ENCODE assay signal across 16 mouse cellular contexts in genomic region chr3:57305564-57305963, GRCm38 (mm10). TPM values are rescaled to one million over a fixed set of nuclear protein-coding genes. Genes with fewer than 3 reads are reported as not detected.
"Had no signal": no experiment of that assay in that cellular context is flagged by ENCODE, and none has a peak within 500 bp of the region (broad histone marks: within the 10 kb centered on the region; RNA-seq: fewer than 3 reads in every experiment).

No protein-coding gene starts in this region.

- DNase-seq: lung, adult 18-20 months; lung, embryonic 14.5 days; lung, postnatal 10 days; lung, postnatal 4 days; midbrain, embryonic 14.5 days; right cerebral cortex, postnatal 14 days; thymus, adult 2 months; thymus, postnatal 25 days; thymus, postnatal 4 days had no signal

- H3K4me1 ChIP-seq: midbrain, embryonic 10.5 days; neural tube, embryonic 12.5 days; stomach, embryonic 15.5 days had no signal

- H3K27ac ChIP-seq: midbrain, embryonic 10.5 days; neural tube, embryonic 12.5 days; stomach, embryonic 15.5 days; stomach, postnatal 0 days had no signal

- H3K9ac ChIP-seq: lung, embryonic 14.5 days; neural tube, embryonic 12.5 days; stomach, embryonic 15.5 days had no signal

- H3K4me3 ChIP-seq: midbrain, embryonic 10.5 days; neural tube, embryonic 12.5 days; stomach, embryonic 15.5 days had no signal

- ATAC-seq: midbrain, embryonic 16.5 days had no signal

- H3K9me3 ChIP-seq: midbrain, embryonic 10.5 days; stomach, embryonic 15.5 days had no signal

- H3K4me2 ChIP-seq: lung, embryonic 14.5 days; neural tube, embryonic 12.5 days; stomach, embryonic 15.5 days had no signal

- H3K36me3 ChIP-seq: midbrain, embryonic 10.5 days; neural tube, embryonic 12.5 days; stomach, embryonic 15.5 days had no signal

- H3K27me3 ChIP-seq: neural tube, embryonic 12.5 days; stomach, embryonic 15.5 days had no signal

RNA-seq across cellular contexts. Expression of gene Tm4sf1, which starts 3.8 kb away (rescaled TPM):
- total RNA-seq: megakaryocyte-erythroid progenitor cell, adult 5-6 weeks; neutrophil, adult 5-6 weeks had no signal
